Mouse (Mus musculus) adrenal gland, adult 2 months (tissue): ENCODE data around the gene Lrtm2. TPM values are rescaled to one million over a fixed set of nuclear protein-coding genes. Genes with fewer than 3 reads are reported as not detected.
"Not testable (repeated sequence)": the region's sequence is repeated elsewhere in the genome, so short reads cannot be mapped to it uniquely, and the experiment has no call there.

ENCODE experiments used
- DNase-seq: peaks from one replicate; pipeline ENCODE4 v3.0.0; 2021
- long read RNA-seq: library from polyadenylated mRNA; stranded (forward); transcript quantifications from one replicate; pipeline ENCODE4 v2.0.0, GENCODE M21; 2021
- polyA plus RNA-seq: library from polyadenylated mRNA; depleted of rRNA; stranded (reverse); fragments of >200 nt; gene quantifications from 2 replicates; pipeline ENCODE4 v1.2.3, GENCODE M21; 2012; rRNA removed
- total RNA-seq, 2 experiments: library from RNA; stranded (reverse); gene quantifications; 2 replicates each; pipeline ENCODE4 v1.2.3; 2021

Lrtm2 gene
- total RNA-seq (under 1 TPM in 1 of 2 experiments, not detected in 1; 0.28 TPM), polyA plus RNA-seq (0.13 TPM in 1 of 2 replicates, not detected in the other)
- long read RNA-seq = 0 reads

GRCm38 (mm10) chr6:119330506-119330905 is at the start of gene Lrtm2:
TSS of gene Lrtm2 (minus strand) at chr6:119330766.
- no peak for DNase-seq

- DNase-seq = no peak
Measured at GRCm38 (mm10) chr6:119378631-119379030, 48.1 kb upstream of the Lrtm2 start.

- no peak for DNase-seq
Measured at GRCm38 (mm10) chr6:119377613-119378012, 47.0 kb upstream of the Lrtm2 start.

- no peak for DNase-seq
Measured at GRCm38 (mm10) chr6:119375035-119375434, 44.5 kb upstream of the Lrtm2 start.

GRCm38 (mm10) chr6:119373000-119373705 is 42.6 kb upstream of the Lrtm2 start:
- DNase-seq = no peak

GRCm38 (mm10) chr6:119372237-119372636 is 41.7 kb upstream of the Lrtm2 start:
- no peak for DNase-seq

- DNase-seq = no peak
Measured at GRCm38 (mm10) chr6:119371624-119372023, 41.1 kb upstream of the Lrtm2 start.

GRCm38 (mm10) chr6:119367382-119367781 is 36.8 kb upstream of the Lrtm2 start:
- no peak for DNase-seq

GRCm38 (mm10) chr6:119366800-119367199 is 36.2 kb upstream of the Lrtm2 start:
- not testable (repeated sequence) for DNase-seq

GRCm38 (mm10) chr6:119363593-119363992 is 33.0 kb upstream of the Lrtm2 start:
- DNase-seq = no peak

- no peak for DNase-seq
Measured at GRCm38 (mm10) chr6:119360925-119361702, 30.5 kb upstream of the Lrtm2 start.

- not testable (repeated sequence) for DNase-seq
Measured at GRCm38 (mm10) chr6:119360250-119360649, 29.7 kb upstream of the Lrtm2 start.

GRCm38 (mm10) chr6:119358020-119358571 is 27.5 kb upstream of the Lrtm2 start:
- DNase-seq = no peak

GRCm38 (mm10) chr6:119352501-119352900 is 21.9 kb upstream of the Lrtm2 start:
- no peak for DNase-seq

GRCm38 (mm10) chr6:119351656-119352055 is 21.1 kb upstream of the Lrtm2 start:
- DNase-seq = no peak

GRCm38 (mm10) chr6:119350703-119351198 is 20.2 kb upstream of the Lrtm2 start:
- DNase-seq = no peak

- DNase-seq = peak; percentile 69
Measured at GRCm38 (mm10) chr6:119348234-119348633, 17.7 kb upstream of the Lrtm2 start.

GRCm38 (mm10) chr6:119347813-119348212 is 17.2 kb upstream of the Lrtm2 start:
- DNase-seq = no peak

- no peak for DNase-seq
Measured at GRCm38 (mm10) chr6:119346257-119346656, 15.7 kb upstream of the Lrtm2 start.

- peak; percentile 26 for DNase-seq
Measured at GRCm38 (mm10) chr6:119341409-119341808, 10.8 kb upstream of the Lrtm2 start.

GRCm38 (mm10) chr6:119338121-119338912 is 7.8 kb upstream of the Lrtm2 start:
- DNase-seq = no peak

GRCm38 (mm10) chr6:119337287-119337686 is 6.7 kb upstream of the Lrtm2 start:
- DNase-seq = no peak
